Mouse (Mus musculus) limb, embryonic 10.5 days (tissue): ENCODE results near the gene A930033H14Rik. TPM values are rescaled to one million over a fixed set of nuclear protein-coding genes. Genes with fewer than 3 reads are reported as not detected.

ENCODE experiments used
- DNase-seq: peaks from one replicate; pipeline ENCODE4 v3.0.0-alpha.2; 2017; ENCODE audit warnings: low spot score
- H3K27ac ChIP-seq: fragments of 300-500 bp; sonication (generic); 2 replicates; pipeline ENCODE4 v1.5.1; 2016; ENCODE audit warnings: mild to moderate bottlenecking
- H3K27me3 ChIP-seq: fragments of 300-500 bp; sonication (generic); 2 replicates; pipeline ENCODE4 v1.6.1; 2016; ENCODE audit warnings: low read depth, mild to moderate bottlenecking; ENCODE audit not compliant: poor library complexity, severe bottlenecking
- H3K36me3 ChIP-seq: fragments of 300-500 bp; sonication (generic); 2 replicates; pipeline ENCODE4 v1.6.1; 2016; ENCODE audit warnings: mild to moderate bottlenecking, moderate library complexity
- H3K4me1 ChIP-seq: fragments of 300-500 bp; sonication (generic); 2 replicates; pipeline ENCODE4 v1.6.1; 2016
- H3K4me3 ChIP-seq: fragments of 300-500 bp; sonication (generic); 2 replicates; pipeline ENCODE4 v1.5.1; 2016; ENCODE audit warnings: mild to moderate bottlenecking, moderate library complexity
- H3K9me3 ChIP-seq: fragments of 300-500 bp; sonication (generic); replicated peaks from 2 replicates; pipeline ENCODE4 v1.6.1; 2016; ENCODE audit warnings: mild to moderate bottlenecking
- WGBS: fragments of 180-500 bp; shearing (Covaris S2); methylation state at CpG from one replicate; pipeline ENCODE4 v1.1.7; 2016; 5-methylcytosine and 5-hydroxymethylcytosine counted together
- polyA plus RNA-seq: library from polyadenylated mRNA; unstranded; fragments of >200 nt; fragmentation: Nextera tagmentation; extraction: Ambion mirVana; gene quantifications from 2 replicates; pipeline ENCODE4 v1.2.1, GENCODE M21; 2016

Gene A930033H14Rik
- polyA plus RNA-seq, 1 experiment from 2014 or later, result 1.6 TPM

DNA sequence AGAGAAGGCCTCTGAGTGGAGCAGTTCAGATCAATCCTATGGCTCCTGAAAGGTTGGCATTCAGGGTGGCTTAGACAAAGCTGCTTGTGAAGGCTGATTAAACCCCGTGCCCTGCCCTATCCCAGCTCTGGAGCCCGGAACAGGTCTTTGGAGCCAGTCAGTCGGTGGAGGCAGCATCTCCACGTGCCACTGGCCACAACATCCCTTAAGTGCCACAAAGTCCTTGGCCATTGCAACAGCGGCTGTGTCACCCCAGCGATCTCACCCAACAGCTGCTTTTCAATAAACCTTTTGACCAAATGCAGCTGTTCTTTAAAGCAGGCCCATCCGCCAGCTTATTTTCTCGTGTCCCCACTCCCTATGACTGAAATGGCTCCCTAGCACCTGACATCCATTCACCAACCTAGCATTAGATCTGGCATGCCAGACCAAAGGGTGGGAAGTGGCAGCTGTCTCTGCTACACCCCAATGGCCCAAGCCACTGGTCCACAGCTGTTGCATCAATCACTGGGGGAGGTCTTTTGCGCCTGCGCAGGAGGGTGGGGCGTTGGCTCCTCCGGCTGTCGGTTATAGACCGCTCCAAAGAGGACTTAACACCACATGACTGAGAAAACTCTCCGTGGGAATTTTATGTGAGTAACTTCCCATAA, 4.8 kb downstream of the A930033H14Rik start:
- Histone ChIP-seq H3K4me1 (peaks cover 16% of the 10 kb centered on the region), H3K9me3 (no peaks in the 10 kb centered on the region), H3K4me3 (no peak overlapping the region), H3K27me3 (no peaks in the 10 kb centered on the region), H3K27ac (no peak overlapping the region), H3K36me3 (peaks cover 11% of the 10 kb centered on the region)
- no peak for DNase-seq
- 89% methylated on average over 15 of the region's 15 CpGs for WGBS

DNA sequence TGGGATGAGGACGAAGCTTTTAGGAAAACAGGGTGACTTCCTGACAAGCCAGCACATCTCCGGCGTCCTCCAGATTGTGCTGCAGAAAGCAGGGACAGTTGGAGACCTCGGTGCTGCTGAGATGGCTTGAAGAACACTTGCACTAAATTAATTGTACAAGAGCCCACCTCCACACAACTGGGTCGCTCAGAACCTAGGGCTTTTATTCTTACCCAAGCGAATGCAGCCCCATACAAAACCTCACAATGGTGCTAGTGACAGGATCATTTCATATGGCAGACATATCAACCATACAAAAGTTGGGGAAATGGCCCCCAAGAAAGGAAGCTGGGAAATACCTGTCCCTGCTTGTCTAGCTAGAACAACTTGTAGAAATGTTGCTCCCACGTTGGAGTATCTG, 5.4 kb downstream of the A930033H14Rik start:
- Histone ChIP-seq H3K4me3 (no peak overlapping the region), H3K36me3 (peaks cover 11% of the 10 kb centered on the region), H3K4me1 (peaks cover 13% of the 10 kb centered on the region), H3K27me3 (no peaks in the 10 kb centered on the region), H3K27ac (no peak overlapping the region), H3K9me3 (no peaks in the 10 kb centered on the region)
- no peak for DNase-seq
- 87% methylated on average over 7 of the region's 7 CpGs for WGBS

DNA sequence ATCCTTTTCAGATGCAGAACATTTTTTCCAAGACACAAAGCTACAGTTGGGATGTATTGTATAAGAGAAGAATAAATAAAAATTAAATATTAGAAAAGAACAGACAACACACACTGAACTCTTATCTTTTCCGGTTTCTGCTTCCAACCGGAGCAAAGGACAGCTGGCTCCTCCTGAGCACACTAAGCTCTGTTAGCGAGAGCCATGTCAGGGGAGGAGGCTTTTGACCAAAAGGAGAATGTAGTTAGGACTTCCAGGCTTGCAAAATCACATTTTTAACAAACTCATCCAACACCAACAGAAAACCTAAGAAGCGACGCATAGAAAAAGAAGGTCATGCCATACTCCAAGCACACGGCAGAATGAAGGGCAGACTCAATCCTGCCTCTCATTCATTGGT, 6.8 kb downstream of the A930033H14Rik start:
- Histone ChIP-seq H3K4me3 (no peak overlapping the region), H3K27me3 (no peaks in the 10 kb centered on the region), H3K9me3 (no peaks in the 10 kb centered on the region), H3K4me1 (0 out of 2 replicates have a peak, but pooled peaks cover 2% of the 10 kb centered on the region), H3K27ac (no peak overlapping the region), H3K36me3 (peaks cover 11% of the 10 kb centered on the region)
- DNase-seq, result no peak
- 91% methylated on average over 6 of the region's 6 CpGs for WGBS

- H3K4me1 ChIP-seq, result no peaks in the 10 kb centered on the region
- DNase-seq, result no peak
- H3K9me3 ChIP-seq, result no peaks in the 10 kb centered on the region
- no peaks in the 10 kb centered on the region for H3K27me3 ChIP-seq
- H3K4me3 ChIP-seq, result no peak overlapping the region
- 76% methylated on average over 8 of the region's 8 CpGs for WGBS
- H3K27ac ChIP-seq, result no peak overlapping the region
- H3K36me3 ChIP-seq, result peaks cover 7% of the 10 kb centered on the region
Measured at GRCm38 (mm10) chr10:69204677-69205400, 8.1 kb downstream of the A930033H14Rik start.

DNA sequence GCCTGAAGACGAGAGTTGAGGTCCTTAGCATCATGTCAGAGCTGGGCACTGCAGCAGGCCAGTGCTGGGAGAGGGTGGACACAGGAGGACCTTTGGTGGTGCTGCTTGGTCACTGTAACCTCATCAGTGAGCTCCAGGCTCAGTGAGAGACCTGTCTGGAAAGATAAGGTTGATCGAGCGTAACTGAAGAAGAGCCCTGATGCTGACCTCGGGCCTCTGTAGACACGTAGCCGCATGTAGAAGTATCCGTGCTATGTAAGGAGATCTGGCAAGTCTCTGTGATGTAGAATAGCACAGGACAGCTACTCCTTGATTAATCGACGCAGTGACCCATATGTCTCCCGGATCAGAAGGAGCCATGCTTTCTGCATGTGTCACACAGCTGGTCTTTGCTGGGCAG, 19.2 kb downstream of the A930033H14Rik start:
- H3K27me3 ChIP-seq, result no peaks in the 10 kb centered on the region
- H3K36me3 ChIP-seq, result no peaks in the 10 kb centered on the region
- no peaks in the 10 kb centered on the region for H3K9me3 ChIP-seq
- no peaks in the 10 kb centered on the region for H3K4me1 ChIP-seq
- H3K27ac ChIP-seq, result no peak overlapping the region
- no peak overlapping the region for H3K4me3 ChIP-seq
- 90% methylated on average over 10 of the region's 10 CpGs for WGBS
- DNase-seq, result no peak

GRCm38 (mm10) chr10:69192266-69192665, 20.6 kb downstream of the A930033H14Rik start:
- no peaks in the 10 kb centered on the region for H3K27me3 ChIP-seq
- H3K36me3 ChIP-seq, result no peaks in the 10 kb centered on the region
- no peaks in the 10 kb centered on the region for H3K4me1 ChIP-seq
- H3K27ac ChIP-seq, result no peak overlapping the region
- H3K9me3 ChIP-seq, result no peaks in the 10 kb centered on the region
- WGBS, result 97% methylated on average over 5 of the region's 5 CpGs
- DNase-seq, result no peak
- no peak overlapping the region for H3K4me3 ChIP-seq

- H3K36me3 ChIP-seq, result no peaks in the 10 kb centered on the region
- no peak for DNase-seq
- no peaks in the 10 kb centered on the region for H3K27me3 ChIP-seq
- H3K4me3 ChIP-seq, result no peak overlapping the region
- H3K27ac ChIP-seq, result no peak overlapping the region
- 88% methylated on average over 10 of the region's 10 CpGs for WGBS
- H3K9me3 ChIP-seq, result no peaks in the 10 kb centered on the region
- no peaks in the 10 kb centered on the region for H3K4me1 ChIP-seq
Measured at GRCm38 (mm10) chr10:69190434-69191160, 22.3 kb downstream of the A930033H14Rik start.

DNA sequence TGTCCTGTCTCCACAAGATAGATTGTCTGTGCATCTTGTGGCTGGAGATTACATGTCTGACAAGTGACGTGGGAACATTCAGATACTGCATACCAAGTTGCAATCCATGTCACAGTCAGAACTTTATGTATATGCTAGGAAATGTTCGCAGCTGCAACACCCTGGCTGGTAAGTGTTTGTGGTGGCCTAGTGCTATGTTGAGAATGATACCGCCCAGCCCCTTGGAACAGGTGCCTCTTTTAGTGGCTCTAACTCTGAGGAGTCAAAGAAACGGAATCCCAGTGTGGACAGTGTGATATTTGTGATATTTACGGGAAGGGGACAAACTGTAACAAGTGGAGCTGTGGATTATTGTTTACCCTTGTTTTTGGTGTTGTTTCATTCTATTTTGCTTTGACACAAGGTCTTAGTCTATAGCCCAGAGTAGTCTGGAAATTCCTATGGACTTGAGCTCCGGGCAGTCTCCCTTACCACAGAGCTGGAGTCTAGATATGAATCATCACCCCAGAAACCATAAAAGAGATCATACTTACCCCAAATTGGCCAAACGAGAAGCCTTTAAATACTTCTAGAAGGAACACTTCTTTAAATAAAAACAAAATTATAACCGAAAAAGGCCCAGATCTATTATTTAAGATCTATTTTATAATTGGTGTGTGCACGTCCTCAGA, 25.0 kb downstream of the A930033H14Rik start:
- H3K4me1 ChIP-seq, result no peaks in the 10 kb centered on the region
- H3K27ac ChIP-seq, result no peak overlapping the region
- H3K36me3 ChIP-seq, result no peaks in the 10 kb centered on the region
- H3K4me3 ChIP-seq, result no peak overlapping the region
- no peaks in the 10 kb centered on the region for H3K27me3 ChIP-seq
- 89% methylated on average over 9 of the region's 9 CpGs for WGBS
- H3K9me3 ChIP-seq, result no peaks in the 10 kb centered on the region
- DNase-seq, result no peak

DNA sequence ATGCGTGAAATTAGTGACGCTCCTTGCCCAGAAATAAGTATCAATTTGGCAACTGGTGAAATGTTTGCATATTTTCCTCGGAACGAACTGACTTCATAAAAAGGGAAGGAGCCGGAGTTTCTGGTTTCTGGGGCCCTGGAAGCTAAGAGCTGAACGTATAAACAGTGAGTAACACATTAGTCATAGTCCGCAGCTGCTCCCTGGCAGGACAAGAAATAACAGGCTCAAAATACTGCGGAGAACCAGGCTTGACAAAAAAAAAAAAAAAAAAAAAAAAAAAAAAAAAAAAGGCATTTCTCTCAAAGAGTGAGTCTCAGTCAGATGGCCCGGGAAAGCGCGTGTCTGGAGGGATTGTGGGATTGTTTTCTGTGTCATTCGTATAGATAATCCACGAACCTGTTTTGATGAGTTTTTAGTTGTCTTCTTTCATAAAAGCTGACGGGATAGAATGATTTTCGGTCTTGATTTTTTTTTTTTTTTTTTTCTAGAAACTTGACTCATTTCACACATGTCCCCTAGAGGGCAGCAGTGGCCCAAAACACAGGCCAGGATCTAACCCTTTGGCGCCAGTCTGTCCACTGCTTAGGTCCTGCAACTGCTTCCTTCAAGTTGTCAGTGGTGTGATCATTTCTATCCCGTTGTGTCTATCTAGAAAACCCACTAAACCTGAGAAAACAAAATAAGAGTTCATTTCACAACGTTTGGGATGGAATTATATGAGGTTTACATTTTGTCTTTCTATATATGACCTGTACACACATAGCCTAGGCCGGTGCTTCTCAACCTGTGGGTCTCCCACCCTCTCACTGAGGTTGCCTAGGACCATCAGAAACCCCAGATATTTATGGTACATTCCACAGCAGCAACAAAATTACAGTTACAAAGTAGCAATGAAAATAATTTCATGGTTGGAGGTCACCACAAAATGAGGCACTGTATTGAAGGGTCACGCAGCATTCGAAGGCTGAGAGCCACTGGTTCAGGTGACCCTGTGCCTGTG, 26.7 kb downstream of the A930033H14Rik start:
- no peaks in the 10 kb centered on the region for H3K4me1 ChIP-seq
- no peaks in the 10 kb centered on the region for H3K27me3 ChIP-seq
- DNase-seq, result peak; percentile 69
- peak overlapping the region; percentile 62 for H3K27ac ChIP-seq
- 35% methylated on average over 21 of the region's 21 CpGs for WGBS
- peak overlapping the region; percentile 42 for H3K4me3 ChIP-seq
- no peaks in the 10 kb centered on the region for H3K36me3 ChIP-seq
- H3K9me3 ChIP-seq, result no peaks in the 10 kb centered on the region

DNA sequence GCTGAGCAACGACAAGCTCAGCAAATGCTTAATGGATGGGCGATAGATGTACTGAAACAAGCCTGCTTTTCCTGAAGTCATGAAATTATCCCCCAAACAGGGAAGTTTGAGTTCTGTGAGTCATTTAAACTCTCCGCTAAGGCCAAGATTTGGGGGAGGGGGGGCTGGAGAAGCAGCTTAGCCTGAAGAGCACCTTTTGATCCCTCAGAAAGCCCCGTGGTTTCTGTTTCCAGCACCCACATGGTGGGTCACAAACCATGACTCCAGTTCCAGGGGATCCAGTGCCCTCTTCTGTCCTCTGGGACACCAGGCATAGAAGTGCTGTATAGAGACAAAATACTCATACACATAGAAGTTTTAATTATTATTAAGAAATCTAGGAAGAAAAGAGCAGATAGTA, 27.5 kb downstream of the A930033H14Rik start:
- no peak for DNase-seq
- Histone ChIP-seq H3K4me1 (peaks cover 1% of the 10 kb centered on the region; the same call in 1 of the 2 replicates), H3K36me3 (no peaks in the 10 kb centered on the region), H3K27me3 (no peaks in the 10 kb centered on the region), H3K27ac (no peak overlapping the region), H3K9me3 (no peaks in the 10 kb centered on the region), H3K4me3 (no peak overlapping the region)
- WGBS, result 85% methylated on average over 4 of the region's 4 CpGs

DNA sequence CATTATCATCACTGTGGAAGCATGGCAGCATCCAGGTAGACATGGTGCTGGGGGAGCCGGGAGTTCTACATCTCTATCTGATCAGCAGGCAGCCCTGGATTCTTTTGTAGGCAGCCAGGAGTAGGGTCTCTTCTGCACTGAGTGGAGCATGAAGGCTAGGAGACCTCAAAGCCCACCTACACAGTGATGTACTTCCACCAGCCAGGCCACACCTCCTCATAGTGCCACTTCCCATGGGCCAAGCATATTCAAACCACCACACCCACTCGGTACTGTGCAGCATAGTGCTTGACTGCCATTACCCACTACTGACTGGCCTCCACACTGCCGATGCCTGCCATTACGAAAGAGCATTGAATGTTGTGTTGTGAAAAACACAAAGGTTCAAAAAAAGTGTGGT, 28.0 kb downstream of the A930033H14Rik start:
- 95% methylated on average over 4 of the region's 4 CpGs for WGBS
- Histone ChIP-seq H3K36me3 (no peaks in the 10 kb centered on the region), H3K4me1 (peaks cover 4% of the 10 kb centered on the region; the same call in 1 of the 2 replicates), H3K4me3 (no peak overlapping the region), H3K27me3 (no peaks in the 10 kb centered on the region), H3K9me3 (no peaks in the 10 kb centered on the region), H3K27ac (no peak overlapping the region)
- DNase-seq, result no peak

GRCm38 (mm10) chr10:69180997-69181396, 31.9 kb downstream of the A930033H14Rik start:
- WGBS, result 87% methylated on average over 3 of the region's 3 CpGs

More at GRCm38 (mm10) chr10:69180997-69181396, 31.9 kb downstream of the A930033H14Rik start:
- Histone ChIP-seq H3K9me3 (no peaks in the 10 kb centered on the region), H3K27ac (no peak overlapping the region), H3K36me3 (no peaks in the 10 kb centered on the region), H3K4me3 (no peak overlapping the region), H3K4me1 (peaks cover 4% of the 10 kb centered on the region; the same call in 1 of the 2 replicates), H3K27me3 (no peaks in the 10 kb centered on the region)
- no peak for DNase-seq
